Mouse (Mus musculus) liver, embryonic 11.5 days (tissue): Measurements from ENCODE around the gene 1700010B08Rik. TPM values are rescaled to one million over a fixed set of nuclear protein-coding genes. Genes with fewer than 3 reads are reported as not detected.
"Not testable (repeated sequence)": the region's sequence is repeated elsewhere in the genome, so short reads cannot be mapped to it uniquely, and the experiment has no call there.

Experiments
- ATAC-seq: fragments of 200-750 bp; cut with Nextera tagmentation; replicated peaks from 2 replicates; pipeline ENCODE4 v1.8.0; 2017; ENCODE audit warnings: moderate number of reproducible peaks, mild to moderate bottlenecking, moderate TSS enrichment, moderate library complexity; ENCODE audit not compliant: low FRiP score
- DNase-seq: peaks from one replicate; pipeline ENCODE4 v3.0.0-alpha.2; 2017; ENCODE audit warnings: low spot score
- H3K27ac ChIP-seq: fragments of 300-500 bp; sonication (generic); 2 replicates; pipeline ENCODE4 v1.5.1; 2014; ENCODE audit warnings: mild to moderate bottlenecking, low read depth, low read length, control low read depth
- H3K27me3 ChIP-seq: fragments of 300-500 bp; sonication (generic); replicated peaks from 2 replicates; pipeline ENCODE4 v1.6.1; 2014; ENCODE audit warnings: low read length, mixed read lengths; ENCODE audit not compliant: control insufficient read depth, insufficient read depth
- H3K36me3 ChIP-seq: fragments of 300-500 bp; sonication (generic); 2 replicates; pipeline ENCODE4 v1.6.1; 2014; ENCODE audit warnings: mild to moderate bottlenecking, low read length, moderate library complexity, mixed read lengths; ENCODE audit not compliant: control insufficient read depth, insufficient read depth
- H3K4me1 ChIP-seq: fragments of 300-500 bp; sonication (generic); replicated peaks from 2 replicates; pipeline ENCODE4 v1.6.1; 2014; ENCODE audit warnings: low read length, mixed read lengths; ENCODE audit not compliant: control insufficient read depth, insufficient read depth
- H3K4me2 ChIP-seq: fragments of 300-500 bp; sonication (generic); 2 replicates; pipeline ENCODE4 v1.6.1; 2014; ENCODE audit warnings: mild to moderate bottlenecking, control low read depth, moderate library complexity
- H3K4me3 ChIP-seq: fragments of 300-500 bp; sonication (generic); 2 replicates; pipeline ENCODE4 v1.5.1; 2014; ENCODE audit warnings: low read depth, low read length, control low read depth
- H3K9ac ChIP-seq: fragments of 300-500 bp; sonication (generic); 2 replicates; pipeline ENCODE4 v1.6.1; 2014; ENCODE audit warnings: low read depth, low read length, control low read depth
- H3K9me3 ChIP-seq: fragments of 300-500 bp; sonication (generic); 2 replicates; pipeline ENCODE4 v1.6.1; 2016; ENCODE audit warnings: low read length, inconsistent platforms, mixed read lengths; ENCODE audit not compliant: control insufficient read depth
- WGBS: fragments of 180-500 bp; shearing (Covaris S2); extraction: QIAGEN DNeasy Blood & Tissue Kit; methylation state at CpG from one replicate; pipeline ENCODE4 v1.1.7; 2014; 5-methylcytosine and 5-hydroxymethylcytosine counted together
- polyA plus RNA-seq: library from polyadenylated mRNA; unstranded; fragments of >200 nt; fragmentation: Nextera tagmentation; extraction: Ambion mirVana; gene quantifications from 2 replicates; pipeline ENCODE4 v1.2.1, GENCODE M21; 2014

1700010B08Rik gene
- not detected in 2 replicates for polyA plus RNA-seq

GRCm38 (mm10) chr2:173719115-173719514 lies at the start of gene 1700010B08Rik:
1700010B08Rik (plus strand) TSS chr2:173719415.
- not testable (repeated sequence) for H3K27me3 ChIP-seq, H3K36me3 ChIP-seq, ATAC-seq, H3K9ac ChIP-seq, H3K9me3 ChIP-seq, DNase-seq, H3K4me3 ChIP-seq, H3K4me2 ChIP-seq, H3K4me1 ChIP-seq, H3K27ac ChIP-seq
- 85% methylated on average over 6 of the region's 7 CpGs for WGBS

- 69% methylated on average over 2 of the region's 2 CpGs for WGBS
- Histone ChIP-seq H3K9me3 (no peaks in the 10 kb centered on the region), H3K27ac (no peak overlapping the region), H3K4me2 (no peak overlapping the region), H3K27me3 (no peaks in the 10 kb centered on the region), H3K9ac (no peak overlapping the region), H3K4me3 (no peak overlapping the region), H3K36me3 (peaks cover 2% of the 10 kb centered on the region; the same call in 1 of the 2 replicates), H3K4me1 (peaks cover 13% of the 10 kb centered on the region)
- no peak for ATAC-seq
- DNase-seq, result no peak
Observed at GRCm38 (mm10) chr2:173672328-173672896, 46.8 kb upstream of the 1700010B08Rik start.

DNA sequence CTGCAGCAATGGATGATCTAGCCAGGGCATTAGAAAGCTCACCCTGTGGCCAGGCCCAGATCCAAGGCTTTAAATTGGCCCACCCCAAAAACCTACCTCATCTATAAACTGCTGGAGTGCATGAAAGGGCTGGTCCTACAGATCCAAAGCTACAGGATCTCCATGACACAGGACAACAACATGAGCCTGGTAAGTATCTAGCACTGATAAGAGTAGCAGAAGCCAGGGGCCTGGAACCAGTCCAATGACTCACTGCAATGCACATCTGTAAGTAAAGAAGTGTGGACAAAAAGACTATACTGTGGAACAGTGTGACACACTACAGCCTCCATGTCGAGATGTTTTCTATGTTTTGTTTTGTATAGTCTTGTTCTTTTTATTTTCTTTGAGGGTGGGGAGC lies 45.7 kb upstream of the 1700010B08Rik start:
- no peak overlapping the region for H3K9ac ChIP-seq
- ATAC-seq, result peak; percentile 63
- H3K9me3 ChIP-seq, result no peaks in the 10 kb centered on the region
- peaks cover 2% of the 10 kb centered on the region; the same call in 1 of the 2 replicates for H3K36me3 ChIP-seq
- H3K4me1 ChIP-seq, result peaks cover 13% of the 10 kb centered on the region
- H3K27ac ChIP-seq, result no peak overlapping the region
- no peak for DNase-seq
- no peak overlapping the region for H3K4me2 ChIP-seq
- H3K27me3 ChIP-seq, result no peaks in the 10 kb centered on the region
- WGBS, result 73% methylated on average over 1 of the region's 1 CpGs
- H3K4me3 ChIP-seq, result no peak overlapping the region

DNA sequence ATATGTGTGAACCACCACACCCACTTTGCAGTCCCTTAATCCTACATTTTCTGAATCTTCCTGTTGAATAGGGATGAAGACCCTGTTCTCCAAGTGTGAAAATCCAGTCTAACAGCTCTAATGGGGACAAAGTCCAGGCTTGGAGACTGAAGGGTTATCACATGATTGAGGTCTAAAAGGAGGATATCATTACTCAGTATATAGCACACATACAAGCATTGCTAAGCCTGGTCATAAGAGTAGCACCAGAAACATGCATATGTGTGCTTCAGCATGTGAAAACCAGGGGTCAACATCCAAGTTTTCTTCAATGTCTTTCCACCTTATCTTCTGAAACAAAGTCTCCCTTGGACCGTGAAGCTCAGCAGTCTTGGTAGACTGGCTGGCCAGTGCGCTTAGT lies 40.6 kb upstream of the 1700010B08Rik start:
- Histone ChIP-seq H3K9me3 (no peaks in the 10 kb centered on the region), H3K36me3 (peaks cover 5% of the 10 kb centered on the region; the same call in 1 of the 2 replicates), H3K27ac (no peak overlapping the region), H3K4me2 (no peak overlapping the region), H3K9ac (no peak overlapping the region), H3K4me1 (peaks cover 12% of the 10 kb centered on the region), H3K27me3 (no peaks in the 10 kb centered on the region), H3K4me3 (no peak overlapping the region)
- DNase-seq (no peak), ATAC-seq (no peak)
- WGBS, result 92% methylated on average over 2 of the region's 2 CpGs

DNA sequence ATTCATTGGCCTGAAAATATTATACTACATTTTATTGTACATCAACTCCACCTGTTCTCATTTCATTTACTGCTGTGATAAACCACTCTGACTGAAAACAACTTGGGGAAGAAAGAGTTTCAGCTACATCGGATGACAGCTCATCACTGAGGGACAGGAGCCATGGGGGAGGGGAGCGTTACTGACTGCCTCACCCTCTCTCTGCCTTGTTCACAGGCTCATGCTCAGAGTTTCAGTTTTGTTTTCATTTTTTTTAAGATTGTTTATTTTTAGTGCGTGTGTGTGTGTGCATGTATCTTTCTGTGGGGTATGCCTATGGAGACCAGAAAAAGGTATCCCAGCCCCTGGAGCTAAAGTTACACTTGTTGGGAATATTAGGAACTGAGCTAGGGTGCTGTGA lies 40.0 kb upstream of the 1700010B08Rik start:
- H3K4me1 ChIP-seq, result peaks cover 12% of the 10 kb centered on the region
- ATAC-seq (no peak), DNase-seq (no peak)
- H3K9ac ChIP-seq, result no peak overlapping the region
- peaks cover 5% of the 10 kb centered on the region; the same call in 1 of the 2 replicates for H3K36me3 ChIP-seq
- WGBS, result 63% methylated on average over 3 of the region's 3 CpGs
- H3K27me3 ChIP-seq, result no peaks in the 10 kb centered on the region
- no peak overlapping the region for H3K4me2 ChIP-seq
- no peaks in the 10 kb centered on the region for H3K9me3 ChIP-seq
- no peak overlapping the region for H3K4me3 ChIP-seq
- no peak overlapping the region for H3K27ac ChIP-seq

DNA sequence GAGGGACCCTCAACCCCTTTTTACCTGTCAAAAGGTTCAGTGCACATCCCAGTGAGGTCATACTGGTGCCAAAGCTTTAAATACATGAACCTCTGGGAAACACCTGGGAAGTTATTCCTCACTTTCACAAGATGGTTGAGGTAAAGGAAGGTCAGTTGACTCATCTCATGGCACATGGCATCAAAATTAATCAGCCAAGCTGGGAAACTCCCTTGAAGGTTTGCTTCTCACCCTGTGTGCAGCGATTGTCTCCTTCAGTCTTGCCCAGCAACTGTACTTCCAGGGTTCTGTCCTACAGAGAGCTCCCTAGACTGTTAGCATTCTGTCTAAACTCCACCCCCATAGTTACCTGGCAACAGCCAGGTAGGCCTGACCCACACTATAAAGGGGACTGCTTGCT lies 39.1 kb upstream of the 1700010B08Rik start:
- H3K27ac ChIP-seq, result no peak overlapping the region
- WGBS, result 82% methylated on average over 1 of the region's 1 CpGs

DNA sequence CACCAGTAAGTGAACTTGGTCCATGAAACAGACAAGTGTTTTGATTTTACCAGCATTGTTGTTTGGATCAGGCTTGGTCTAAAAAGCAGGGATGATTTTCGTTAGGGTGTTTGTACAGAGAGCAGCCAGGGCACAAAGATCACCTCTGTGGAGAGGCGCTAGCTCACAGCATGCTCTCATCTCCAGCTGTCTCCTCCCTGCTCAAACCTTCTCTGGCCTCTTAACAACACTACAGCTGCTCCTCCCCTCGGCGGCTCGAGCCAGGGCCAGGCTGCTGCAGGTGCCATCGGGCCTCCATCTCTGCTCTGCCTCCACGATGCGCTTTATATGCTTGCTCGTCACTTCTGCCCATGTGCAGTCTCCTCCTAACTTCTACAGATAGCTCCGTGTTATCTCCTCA lies 36.4 kb upstream of the 1700010B08Rik start:
- DNase-seq, result no peak
- Histone ChIP-seq H3K4me2 (no peak overlapping the region), H3K27ac (no peak overlapping the region), H3K4me1 (peaks cover 12% of the 10 kb centered on the region), H3K9me3 (no peaks in the 10 kb centered on the region), H3K9ac (no peak overlapping the region), H3K4me3 (no peak overlapping the region), H3K36me3 (peaks cover 3% of the 10 kb centered on the region; the same call in 1 of the 2 replicates), H3K27me3 (no peaks in the 10 kb centered on the region)
- 68% methylated on average over 10 of the region's 10 CpGs for WGBS
- ATAC-seq, result no peak

More for the DNA sequence above, 39.1 kb upstream of the 1700010B08Rik start:
- no peak overlapping the region for H3K4me3 ChIP-seq
- H3K36me3 ChIP-seq, result peaks cover 5% of the 10 kb centered on the region; the same call in 1 of the 2 replicates
- peaks cover 12% of the 10 kb centered on the region for H3K4me1 ChIP-seq
- no peak overlapping the region for H3K9ac ChIP-seq
- no peak overlapping the region for H3K4me2 ChIP-seq
- H3K9me3 ChIP-seq, result no peaks in the 10 kb centered on the region
- ATAC-seq (no peak), DNase-seq (no peak)
- no peaks in the 10 kb centered on the region for H3K27me3 ChIP-seq

DNA sequence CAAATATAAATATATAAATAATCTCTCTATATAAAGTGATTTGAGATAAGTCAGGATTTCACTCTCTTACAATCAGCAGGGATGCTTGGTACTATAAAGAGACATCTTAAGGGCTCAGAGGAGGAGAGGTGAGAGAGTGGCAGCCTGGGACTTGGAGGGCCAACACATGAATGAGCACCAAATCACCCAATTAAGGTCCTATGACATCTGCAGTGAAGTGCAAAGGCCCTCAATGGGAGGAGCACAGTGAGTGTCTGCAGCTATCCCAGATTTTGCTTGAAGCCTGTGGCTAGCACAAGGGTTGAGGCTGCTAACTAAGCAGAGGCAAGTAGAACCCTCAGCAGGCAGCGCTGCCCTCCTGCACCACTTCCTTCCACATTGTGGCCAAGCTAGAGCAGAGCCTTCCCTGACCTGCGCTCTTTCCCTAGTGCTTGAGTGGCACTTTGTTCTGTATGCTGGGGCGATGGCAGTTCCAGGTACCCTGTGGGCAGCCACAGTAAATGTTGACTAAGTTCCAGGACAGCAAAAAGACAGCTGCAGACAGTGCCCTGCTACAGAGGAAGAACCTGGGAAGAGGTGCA lies 33.3 kb upstream of the 1700010B08Rik start:
- WGBS, result 71% methylated on average over 3 of the region's 3 CpGs
- DNase-seq, result no peak
- Histone ChIP-seq H3K27ac (no peak overlapping the region), H3K4me1 (peaks cover 12% of the 10 kb centered on the region), H3K36me3 (peaks cover 15% of the 10 kb centered on the region), H3K4me2 (no peak overlapping the region), H3K4me3 (no peak overlapping the region), H3K9ac (no peak overlapping the region), H3K9me3 (no peaks in the 10 kb centered on the region), H3K27me3 (no peaks in the 10 kb centered on the region)
- no peak for ATAC-seq

GRCm38 (mm10) chr2:173687363-173687762 lies 31.9 kb upstream of the 1700010B08Rik start:
- Histone ChIP-seq H3K9ac (no peak overlapping the region), H3K27ac (no peak overlapping the region), H3K4me3 (no peak overlapping the region), H3K9me3 (no peaks in the 10 kb centered on the region), H3K4me2 (no peak overlapping the region), H3K36me3 (peaks cover 15% of the 10 kb centered on the region), H3K4me1 (peaks cover 12% of the 10 kb centered on the region), H3K27me3 (no peaks in the 10 kb centered on the region)
- DNase-seq (no peak), ATAC-seq (no peak)
- 88% methylated on average over 5 of the region's 5 CpGs for WGBS
